Mouse (Mus musculus): ENCODE measurements around the gene Pik3ap1. TPM values are rescaled to one million over a fixed set of nuclear protein-coding genes. Genes with fewer than 3 reads are reported as not detected.
"Not testable (repeated sequence)": the region's sequence is repeated elsewhere in the genome, so short reads cannot be mapped to it uniquely, and the experiment has no call there.

Pik3ap1 gene
- polyA plus RNA-seq, 1 experiment from 2014 or later = 2.9 TPM

- H3K9me3 ChIP-seq (replicated peaks) = no peaks in the 10 kb centered on the region
- H3K27me3 ChIP-seq = peaks cover 4% of the 10 kb centered on the region
- no peaks in the 10 kb centered on the region for H3K36me3 ChIP-seq
- 0 out of 2 replicates have a peak, but pooled peaks have one; percentile 50 for ATAC-seq (ENCODE audit: low FRiP score)
- no peak overlapping the region for H3K4me3 ChIP-seq
- peak overlapping the region; percentile 3; the same call in 1 of the 2 replicates for H3K4me2 ChIP-seq (replicated peaks)
- H3K9ac ChIP-seq = no peak overlapping the region
- H3K4me1 ChIP-seq = no peaks in the 10 kb centered on the region; the same call in 1 of the 2 replicates
- 32% methylated on average over 11 of the region's 11 CpGs for WGBS
- H3K27ac ChIP-seq = no peak overlapping the region
Observed at GRCm38 (mm10) chr19:41317315-41318095, 67.4 kb downstream of the Pik3ap1 start.

- Histone ChIP-seq H3K4me2 (replicated peaks) (no peak overlapping the region), H3K36me3 (no peaks in the 10 kb centered on the region), H3K4me3 (no peak overlapping the region), H3K27me3 (peaks cover 4% of the 10 kb centered on the region), H3K9me3 (replicated peaks) (no peaks in the 10 kb centered on the region), H3K9ac (no peak overlapping the region), H3K4me1 (peaks cover 6% of the 10 kb centered on the region), H3K27ac (no peak overlapping the region)
- 78% methylated on average over 7 of the region's 7 CpGs for WGBS
- ATAC-seq (ENCODE audit: low FRiP score) = no peak
Observed at GRCm38 (mm10) chr19:41314696-41315095, 70.2 kb downstream of the Pik3ap1 start.

GRCm38 (mm10) chr19:41313663-41314062, 71.2 kb downstream of the Pik3ap1 start:
- no peak overlapping the region for H3K27ac ChIP-seq
- no peaks in the 10 kb centered on the region for H3K9me3 ChIP-seq (replicated peaks)
- peaks cover 6% of the 10 kb centered on the region for H3K4me1 ChIP-seq
- H3K27me3 ChIP-seq = peaks cover 4% of the 10 kb centered on the region
- no peak overlapping the region for H3K4me3 ChIP-seq
- 23% methylated on average over 6 of the region's 6 CpGs for WGBS
- ATAC-seq (ENCODE audit: low FRiP score) = no peak
- H3K36me3 ChIP-seq = no peaks in the 10 kb centered on the region
- no peak overlapping the region for H3K9ac ChIP-seq
- no peak overlapping the region for H3K4me2 ChIP-seq (replicated peaks)

- 92% methylated on average over 8 of the region's 8 CpGs for WGBS
Observed at GRCm38 (mm10) chr19:41312587-41312986, 72.3 kb downstream of the Pik3ap1 start.

GRCm38 (mm10) chr19:41312027-41312426, 72.9 kb downstream of the Pik3ap1 start:
- WGBS = 74% methylated on average over 4 of the region's 4 CpGs
- Histone ChIP-seq H3K27ac (no peak overlapping the region), H3K4me2 (replicated peaks) (no peak overlapping the region), H3K27me3 (peaks cover 4% of the 10 kb centered on the region), H3K36me3 (no peaks in the 10 kb centered on the region), H3K4me1 (peaks cover 6% of the 10 kb centered on the region; the same call in 1 of the 2 replicates), H3K4me3 (no peak overlapping the region), H3K9ac (no peak overlapping the region), H3K9me3 (replicated peaks) (no peaks in the 10 kb centered on the region)
- no peak for ATAC-seq (ENCODE audit: low FRiP score)

More at GRCm38 (mm10) chr19:41312587-41312986, 72.3 kb downstream of the Pik3ap1 start:
- not testable (repeated sequence) for H3K4me2 ChIP-seq (replicated peaks); H3K9me3 ChIP-seq (replicated peaks); H3K27ac ChIP-seq; H3K9ac ChIP-seq; H3K4me1 ChIP-seq; H3K27me3 ChIP-seq; H3K4me3 ChIP-seq; ATAC-seq (ENCODE audit: low FRiP score); H3K36me3 ChIP-seq

GRCm38 (mm10) chr19:41310971-41311703, 73.8 kb downstream of the Pik3ap1 start:
- Histone ChIP-seq H3K27ac (0 out of 2 replicates have a peak overlapping the region, but pooled peaks have one; percentile 17), H3K9ac (no peak overlapping the region), H3K9me3 (replicated peaks) (no peaks in the 10 kb centered on the region), H3K36me3 (no peaks in the 10 kb centered on the region), H3K4me2 (replicated peaks) (peak overlapping the region; percentile 50), H3K4me1 (peaks cover 6% of the 10 kb centered on the region; the same call in 1 of the 2 replicates), H3K4me3 (peak overlapping the region; percentile 24), H3K27me3 (no peaks in the 10 kb centered on the region; the same call in 1 of the 2 replicates)
- 28% methylated on average over 20 of the region's 20 CpGs for WGBS
- peak; percentile 64 for ATAC-seq (ENCODE audit: low FRiP score)

- Histone ChIP-seq H3K36me3 (no peaks in the 10 kb centered on the region), H3K9ac (no peak overlapping the region), H3K27ac (no peak overlapping the region), H3K4me1 (peaks cover 2% of the 10 kb centered on the region; the same call in 1 of the 2 replicates), H3K9me3 (replicated peaks) (no peaks in the 10 kb centered on the region), H3K4me3 (no peak overlapping the region), H3K27me3 (no peaks in the 10 kb centered on the region), H3K4me2 (replicated peaks) (no peak overlapping the region)
- 70% methylated on average over 3 of the region's 3 CpGs for WGBS
- no peak for ATAC-seq (ENCODE audit: low FRiP score)
Observed at GRCm38 (mm10) chr19:41303933-41304332, 81.0 kb downstream of the Pik3ap1 start.

GRCm38 (mm10) chr19:41303433-41303832, 81.5 kb downstream of the Pik3ap1 start:
- no peak for ATAC-seq (ENCODE audit: low FRiP score)
- Histone ChIP-seq H3K4me3 (no peak overlapping the region), H3K4me1 (peaks cover 2% of the 10 kb centered on the region; the same call in 1 of the 2 replicates), H3K36me3 (no peaks in the 10 kb centered on the region), H3K27ac (no peak overlapping the region), H3K9me3 (replicated peaks) (no peaks in the 10 kb centered on the region), H3K27me3 (no peaks in the 10 kb centered on the region), H3K4me2 (replicated peaks) (no peak overlapping the region), H3K9ac (no peak overlapping the region)
- 73% methylated on average over 6 of the region's 6 CpGs for WGBS

GRCm38 (mm10) chr19:41301856-41302255, 83.0 kb downstream of the Pik3ap1 start:
- Histone ChIP-seq H3K9me3 (replicated peaks) (no peaks in the 10 kb centered on the region), H3K27me3 (no peaks in the 10 kb centered on the region), H3K36me3 (no peaks in the 10 kb centered on the region), H3K4me2 (replicated peaks) (no peak overlapping the region), H3K4me3 (no peak overlapping the region), H3K4me1 (peaks cover 2% of the 10 kb centered on the region; the same call in 1 of the 2 replicates), H3K9ac (no peak overlapping the region), H3K27ac (no peak overlapping the region)
- no peak for ATAC-seq (ENCODE audit: low FRiP score)
- WGBS = 53% methylated on average over 6 of the region's 6 CpGs

GRCm38 (mm10) chr19:41299446-41299845, 85.5 kb downstream of the Pik3ap1 start:
- Histone ChIP-seq H3K27ac (no peak overlapping the region), H3K4me1 (peaks cover 2% of the 10 kb centered on the region; the same call in 1 of the 2 replicates), H3K27me3 (no peaks in the 10 kb centered on the region), H3K36me3 (no peaks in the 10 kb centered on the region), H3K4me3 (no peak overlapping the region), H3K9ac (no peak overlapping the region), H3K4me2 (replicated peaks) (no peak overlapping the region), H3K9me3 (replicated peaks) (no peaks in the 10 kb centered on the region)
- WGBS = 90% methylated on average over 8 of the region's 8 CpGs
- no peak for ATAC-seq (ENCODE audit: low FRiP score)

GRCm38 (mm10) chr19:41290952-41291619, 93.8 kb downstream of the Pik3ap1 start:
- no peak overlapping the region for H3K4me2 ChIP-seq (replicated peaks)
- H3K27me3 ChIP-seq = no peaks in the 10 kb centered on the region
- no peaks in the 10 kb centered on the region for H3K4me1 ChIP-seq
- no peak for ATAC-seq (ENCODE audit: low FRiP score)
- no peak overlapping the region for H3K27ac ChIP-seq
- no peak overlapping the region for H3K4me3 ChIP-seq
- H3K9ac ChIP-seq = no peak overlapping the region
- WGBS = 59% methylated on average over 5 of the region's 5 CpGs
- H3K9me3 ChIP-seq (replicated peaks) = no peaks in the 10 kb centered on the region
- H3K36me3 ChIP-seq = no peaks in the 10 kb centered on the region

- Histone ChIP-seq H3K4me2 (replicated peaks) (no peak overlapping the region), H3K36me3 (no peaks in the 10 kb centered on the region), H3K9me3 (replicated peaks) (no peaks in the 10 kb centered on the region), H3K27me3 (no peaks in the 10 kb centered on the region), H3K4me3 (no peak overlapping the region), H3K27ac (no peak overlapping the region), H3K4me1 (peaks cover 5% of the 10 kb centered on the region), H3K9ac (no peak overlapping the region)
- 64% methylated on average over 6 of the region's 6 CpGs for WGBS
- ATAC-seq (ENCODE audit: low FRiP score) = no peak
Observed at GRCm38 (mm10) chr19:41288568-41288967, 96.3 kb downstream of the Pik3ap1 start.

All from hindbrain, embryonic 12.5 days (tissue).